ENCODE assay signal across 8 mouse cellular contexts in the genomic region with DNA sequence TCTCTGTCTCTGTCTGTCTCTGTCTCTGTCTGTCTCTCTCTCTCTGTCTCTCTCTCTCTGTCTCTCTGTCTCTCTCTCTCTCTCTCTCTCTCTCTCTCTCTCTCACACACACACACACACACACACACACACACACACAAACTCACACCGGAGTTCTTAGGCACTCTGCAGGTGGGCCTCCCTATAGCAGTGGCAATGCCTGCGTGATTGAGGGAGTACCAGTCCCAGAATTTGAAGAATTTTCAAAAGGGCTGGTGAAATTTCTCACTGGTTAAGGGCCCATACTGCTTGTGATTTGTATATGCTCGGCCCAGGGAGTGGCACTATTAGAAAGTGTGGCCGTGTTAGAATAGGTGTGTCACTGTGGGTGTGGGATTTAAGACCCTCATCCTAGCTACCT. TPM values are rescaled to one million over a fixed set of nuclear protein-coding genes. Genes with fewer than 3 reads are reported as not detected.
DNase-seq lines count a peak whose midpoint lies in the region; ATAC-seq and TF ChIP-seq lines count a peak whose summit lies in the region.
"Not testable (repeated sequence)": the region's sequence is repeated elsewhere in the genome, so short reads cannot be mapped to it uniquely, and the experiment has no call there.

No protein-coding gene starts in this region.

- H3K36me3 ChIP-seq in embryonic facial prominence, embryonic 13.5 days: peaks cover 17% of the 10 kb centered on the region
- H3K36me3 ChIP-seq in heart, adult 2 months (ENCODE audit: control insufficient read depth, insufficient read depth, low read length): peaks cover 18% of the 10 kb centered on the region
- H3K36me3 ChIP-seq in hindbrain, embryonic 16.5 days (ENCODE audit: control insufficient read depth, insufficient read depth, low read length); limb, embryonic 10.5 days; lung, embryonic 14.5 days (ENCODE audit: insufficient read depth): not testable (repeated sequence)

- H3K9me3 ChIP-seq in embryonic facial prominence, embryonic 13.5 days; hindbrain, embryonic 16.5 days (ENCODE audit: control insufficient read depth, low read length); limb, embryonic 10.5 days (replicated peaks); lung, embryonic 14.5 days (ENCODE audit: low read depth, low read length): not testable (repeated sequence)

- ATAC-seq in embryonic facial prominence, embryonic 13.5 days (ENCODE audit: insufficient number of reproducible peaks, insufficient read depth, low FRiP score, low TSS enrichment, low read depth): not testable (repeated sequence)
- ATAC-seq in hindbrain, embryonic 16.5 days: peak; percentile 48
- ATAC-seq in lung, embryonic 14.5 days (ENCODE audit: insufficient read depth): peak; percentile 55

- intact Hi-C loops in heart, adult 2 months (cut with DNase I): not testable (repeated sequence)

- not testable (repeated sequence) for TF ChIP-seq CTCF in heart, adult 2 months (IDR thresholded peaks at IDR 0.05); lung, embryonic 14.5 days (IDR thresholded peaks at IDR 0.05; ENCODE audit: low read depth)

- not testable (repeated sequence) for TF ChIP-seq POLR2A in heart, adult 2 months (IDR thresholded peaks at IDR 0.05; ENCODE audit: insufficient read depth, low read depth, low read length)

- not testable (repeated sequence) for H3K4me1 ChIP-seq in embryonic facial prominence, embryonic 13.5 days; heart, adult 2 months (ENCODE audit: control insufficient read depth, insufficient read depth, low read length); lung, embryonic 14.5 days (ENCODE audit: insufficient read depth)
- H3K4me1 ChIP-seq in hindbrain, embryonic 16.5 days (ENCODE audit: control insufficient read depth, insufficient read depth, low read depth, low read length): peaks cover 10% of the 10 kb centered on the region
- H3K4me1 ChIP-seq in limb, embryonic 10.5 days: peaks cover 13% of the 10 kb centered on the region

- not testable (repeated sequence) for H3K27ac ChIP-seq in embryonic facial prominence, embryonic 13.5 days; hindbrain, embryonic 16.5 days (ENCODE audit: low read depth, low read length); lung, embryonic 14.5 days (ENCODE audit: low read depth)
- H3K27ac ChIP-seq in heart, adult 2 months: peak overlapping the region; percentile 60
- H3K27ac ChIP-seq in limb, embryonic 10.5 days: peak overlapping the region; percentile 76; the same call in 1 of the 2 replicates

- not testable (repeated sequence) for TF ChIP-seq EP300 in heart, adult 2 months (IDR thresholded peaks at IDR 0.05; ENCODE audit: insufficient read depth, low read depth, low read length)

- not testable (repeated sequence) for H3K79me2 ChIP-seq in heart, adult 2 months (replicated peaks; ENCODE audit: control insufficient read depth, insufficient read depth, low read length)

- WGBS in embryonic facial prominence, embryonic 13.5 days: 48% methylated on average over 4 of the region's 4 CpGs
- WGBS in heart, adult 2 months: 48% methylated on average over 4 of the region's 4 CpGs
- 45% methylated on average over 4 of the region's 4 CpGs for WGBS in hindbrain, embryonic 16.5 days
- 67% methylated on average over 4 of the region's 4 CpGs for WGBS in limb, embryonic 10.5 days
- 53% methylated on average over 4 of the region's 4 CpGs for WGBS in lung, embryonic 14.5 days

- DNase-seq in NIH3T3 (ENCODE audit: low read depth): peak; percentile 21
- not testable (repeated sequence) for DNase-seq in heart, adult 2 months; limb, embryonic 10.5 days (ENCODE audit: low spot score); lung, embryonic 14.5 days
- DNase-seq in naive thymus-derived CD4-positive, alpha-beta T cell, adult 2 months (ENCODE audit: low read depth): peak; percentile 18
- DNase-seq in thymus, postnatal 4 days: peak; percentile 19

- H3K9ac ChIP-seq in embryonic facial prominence, embryonic 13.5 days: peak overlapping the region; percentile 76
- peak overlapping the region; percentile 78 for H3K9ac ChIP-seq in heart, adult 2 months (ENCODE audit: low read depth, low read length)
- H3K9ac ChIP-seq in hindbrain, embryonic 16.5 days (ENCODE audit: low read depth, low read length): peak overlapping the region; percentile 75
- H3K9ac ChIP-seq in lung, embryonic 14.5 days: peak overlapping the region; percentile 64; the same call in 1 of the 2 replicates

- peak overlapping the region; percentile 65 for H3K4me3 ChIP-seq in embryonic facial prominence, embryonic 13.5 days
- peak overlapping the region; percentile 43 for H3K4me3 ChIP-seq in heart, adult 2 months
- peak overlapping the region; percentile 58 for H3K4me3 ChIP-seq in hindbrain, embryonic 16.5 days (ENCODE audit: low read length)
- peak overlapping the region; percentile 64 for H3K4me3 ChIP-seq in limb, embryonic 10.5 days
- peak overlapping the region; percentile 59 for H3K4me3 ChIP-seq in lung, embryonic 14.5 days (ENCODE audit: low read depth, low read length)

- H3K4me2 ChIP-seq in embryonic facial prominence, embryonic 13.5 days: peak overlapping the region; percentile 83
- H3K4me2 ChIP-seq in hindbrain, embryonic 16.5 days (ENCODE audit: low read length): peak overlapping the region; percentile 73
- peak overlapping the region; percentile 82 for H3K4me2 ChIP-seq in lung, embryonic 14.5 days

- H3K27me3 ChIP-seq in embryonic facial prominence, embryonic 13.5 days; heart, adult 2 months (ENCODE audit: control insufficient read depth, insufficient read depth, low read length); hindbrain, embryonic 16.5 days (replicated peaks; ENCODE audit: control insufficient read depth, insufficient read depth, low read length); limb, embryonic 10.5 days (ENCODE audit: low read depth, poor library complexity, severe bottlenecking); lung, embryonic 14.5 days (ENCODE audit: insufficient read depth, low read length): not testable (repeated sequence)

RNA-seq across cellular contexts. Expression of a gene that starts 2.2 kb away (rescaled TPM):
- 40.5 and 49.4 TPM in 2 replicates for polyA plus RNA-seq in embryonic facial prominence, embryonic 13.5 days (2015; fragmentation: Nextera tagmentation; extraction: Ambion mirVana)
- total RNA-seq in heart, adult 2 months (2021): 100 to 1,000 TPM; 202 to 207 TPM
- 86.2 and 164 TPM in 2 replicates for polyA plus RNA-seq in heart, adult 2 months (2012; rRNA removed)
- 56.1 and 61.3 TPM in 2 replicates for polyA plus RNA-seq in hindbrain, embryonic 16.5 days (2015; fragmentation: Nextera tagmentation; extraction: Ambion mirVana)
- polyA plus RNA-seq in limb, embryonic 10.5 days (2016; fragmentation: Nextera tagmentation; extraction: Ambion mirVana): 21.3 and 23.6 TPM in 2 replicates
- polyA plus RNA-seq in lung, embryonic 14.5 days (2014; fragmentation: Nextera tagmentation; extraction: Ambion mirVana): 48.9 and 60.4 TPM in 2 replicates

RNA-seq across cellular contexts. Expression of a gene that starts 27.3 kb away (rescaled TPM):
- 22.9 and 24.9 TPM in 2 replicates for polyA plus RNA-seq in embryonic facial prominence, embryonic 13.5 days (2015; fragmentation: Nextera tagmentation; extraction: Ambion mirVana)
- 10 to 100 TPM; 47.7 to 49.3 TPM for total RNA-seq in heart, adult 2 months (2021)
- 15.2 and 23.9 TPM in 2 replicates for polyA plus RNA-seq in heart, adult 2 months (2012; rRNA removed)
- polyA plus RNA-seq in hindbrain, embryonic 16.5 days (2015; fragmentation: Nextera tagmentation; extraction: Ambion mirVana): 6.7 and 9.0 TPM in 2 replicates
- 16.2 and 21.3 TPM in 2 replicates for polyA plus RNA-seq in limb, embryonic 10.5 days (2016; fragmentation: Nextera tagmentation; extraction: Ambion mirVana)
- polyA plus RNA-seq in lung, embryonic 14.5 days (2014; fragmentation: Nextera tagmentation; extraction: Ambion mirVana): 40.7 and 42.2 TPM in 2 replicates

RNA-seq across cellular contexts. Expression of a gene that starts 51.2 kb away (rescaled TPM):
- polyA plus RNA-seq in embryonic facial prominence, embryonic 13.5 days (2015; fragmentation: Nextera tagmentation; extraction: Ambion mirVana): 4.8 TPM in 2 replicates
- total RNA-seq in heart, adult 2 months (2021): 1 to 10 TPM; 2.1 to 2.8 TPM
- polyA plus RNA-seq in heart, adult 2 months (2012; rRNA removed): 2.8 and 3.7 TPM in 2 replicates
- polyA plus RNA-seq in hindbrain, embryonic 16.5 days (2015; fragmentation: Nextera tagmentation; extraction: Ambion mirVana): 1.6 and 1.8 TPM in 2 replicates
- 5.3 and 6.6 TPM in 2 replicates for polyA plus RNA-seq in limb, embryonic 10.5 days (2016; fragmentation: Nextera tagmentation; extraction: Ambion mirVana)
- 6.1 and 6.6 TPM in 2 replicates for polyA plus RNA-seq in lung, embryonic 14.5 days (2014; fragmentation: Nextera tagmentation; extraction: Ambion mirVana)

RNA-seq across cellular contexts. Expression of a gene that starts 51.4 kb away (rescaled TPM):
- polyA plus RNA-seq in embryonic facial prominence, embryonic 13.5 days (2015; fragmentation: Nextera tagmentation; extraction: Ambion mirVana): 25.2 and 28.3 TPM in 2 replicates
- 10 to 100 TPM; 16.6 to 19.0 TPM for total RNA-seq in heart, adult 2 months (2021)
- 11.5 and 22.6 TPM in 2 replicates for polyA plus RNA-seq in heart, adult 2 months (2012; rRNA removed)
- 29.5 and 31.0 TPM in 2 replicates for polyA plus RNA-seq in hindbrain, embryonic 16.5 days (2015; fragmentation: Nextera tagmentation; extraction: Ambion mirVana)
- polyA plus RNA-seq in limb, embryonic 10.5 days (2016; fragmentation: Nextera tagmentation; extraction: Ambion mirVana): 16.5 and 18.7 TPM in 2 replicates
- polyA plus RNA-seq in lung, embryonic 14.5 days (2014; fragmentation: Nextera tagmentation; extraction: Ambion mirVana): 26.8 and 27.6 TPM in 2 replicates
